Mouse (Mus musculus): Measurements from ENCODE around the gene Tmtc2.

DNA sequence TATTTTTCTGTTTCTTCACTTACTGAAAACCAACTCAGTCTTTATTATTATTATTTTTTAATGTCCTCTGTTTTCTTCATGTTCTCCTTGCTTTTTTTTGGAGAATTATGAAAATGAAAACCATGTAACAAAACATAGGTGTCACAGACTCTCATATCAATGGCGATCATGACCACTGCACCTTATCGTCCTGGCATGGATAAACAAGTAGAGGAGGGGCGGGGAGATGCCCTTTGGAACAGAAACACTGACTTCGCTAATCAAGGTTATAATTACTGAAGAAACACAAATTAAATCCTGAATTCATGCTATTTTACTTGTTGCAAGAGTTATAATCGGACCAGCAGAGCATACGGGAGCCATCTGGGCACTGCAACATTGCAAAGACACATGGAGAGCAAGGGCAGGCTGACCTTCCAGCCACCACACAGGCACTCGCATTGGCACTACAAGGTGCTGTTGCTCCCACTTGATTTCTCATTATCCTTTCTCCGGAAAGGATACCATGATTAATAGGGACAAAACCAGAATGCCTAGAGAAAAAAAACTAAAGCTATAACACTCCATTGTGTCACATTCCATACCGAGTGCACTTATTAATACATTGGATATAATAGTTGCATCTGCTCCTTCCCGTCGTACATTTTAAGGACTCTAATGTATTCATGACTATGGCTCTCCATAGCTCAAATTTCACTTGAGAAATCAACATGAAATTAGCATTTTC, 172.3 kb downstream of the Tmtc2 start:
- TF ChIP-seq CTCF (IDR thresholded peaks at IDR 0.05; ENCODE audit: borderline replicate concordance, control insufficient read depth, extremely low read depth, insufficient read depth, low read length, poor library complexity) = no peak
- no peak for TF ChIP-seq POLR2A (IDR thresholded peaks at IDR 0.05; ENCODE audit: control insufficient read depth, extremely low read depth, insufficient read depth, low read length, poor library complexity)
